Mouse (Mus musculus) G1E (cell line): ENCODE data around the gene Orc1. TPM values are rescaled to one million over a fixed set of nuclear protein-coding genes. Genes with fewer than 3 reads are reported as not detected.
A peak's percentile ranks its signal among the peaks of the same experiment; 100 is the strongest.

Experiments
- ATAC-seq: 2 replicates; pipeline ENCODE4 v1.8.0; 2016; ENCODE audit warnings: mild to moderate bottlenecking; ENCODE audit not compliant: insufficient number of reproducible peaks, poor library complexity, low FRiP score, severe bottlenecking; ENCODE audit errors: extremely low read depth
- DNase-seq: peaks from one replicate; pipeline ENCODE4 v3.0.0; 2012; ENCODE audit warnings: low spot score
- H3K27me3 ChIP-seq: 2 replicates; pipeline ENCODE4 v1.6.1; 2012; ENCODE audit warnings: mild to moderate bottlenecking, low read length, inconsistent platforms; ENCODE audit not compliant: insufficient read depth
- H3K36me3 ChIP-seq: replicated peaks from 2 replicates; pipeline ENCODE3; 2012; ENCODE audit warnings: mild to moderate bottlenecking, inconsistent platforms
- H3K4me1 ChIP-seq: 2 replicates; pipeline ENCODE4 v1.6.1; 2012; ENCODE audit warnings: low read depth, low read length, inconsistent platforms, mixed read lengths; ENCODE audit not compliant: insufficient read depth
- H3K4me3 ChIP-seq: 2 replicates; pipeline ENCODE4 v1.5.1; 2012; ENCODE audit warnings: low read depth, mild to moderate bottlenecking, inconsistent platforms, low read length, moderate library complexity, mixed read lengths
- H3K9me3 ChIP-seq: replicated peaks from 2 replicates; pipeline ENCODE4 v1.6.1; 2012; ENCODE audit warnings: inconsistent platforms
- CTCF ChIP-seq: IDR thresholded peaks from 2 replicates; pipeline ENCODE4 v1.5.1; 2012; ENCODE audit warnings: low read depth, low read length, inconsistent platforms, mixed read lengths
- GATA1 ChIP-seq: IDR thresholded peaks from 2 replicates; pipeline ENCODE4 v1.6.1; 2012; ENCODE audit warnings: borderline replicate concordance, low read length, inconsistent platforms, mixed read lengths
- GATA2 ChIP-seq: IDR thresholded peaks from 2 replicates; pipeline ENCODE4 v1.6.1; 2012; ENCODE audit warnings: low read depth, low read length, inconsistent platforms, borderline replicate concordance
- POLR2AphosphoS5 ChIP-seq: IDR thresholded peaks from 2 replicates; pipeline ENCODE4 v1.6.1; 2012; ENCODE audit warnings: low read depth, low read length, inconsistent platforms; ENCODE audit not compliant: insufficient replicate concordance
- TAL1 ChIP-seq: conservative IDR thresholded peaks from 2 replicates; pipeline ENCODE4 v1.6.1; 2012; ENCODE audit warnings: low read depth, low read length, inconsistent platforms, mixed read lengths
- polyA plus RNA-seq: library from polyadenylated mRNA; stranded (reverse); fragments of >175 nt; gene quantifications from 2 replicates; pipeline ENCODE4 v1.2.3, GENCODE M21; 2012
- total RNA-seq, 2 experiments: library from RNA; stranded (forward) in 1 of 2; stranded (reverse) in 1 of 2; fragments of 200-1000 nt in 1 of 2; fragments of >200 nt in 1 of 2; fragmentation: Nextera tagmentation in 1 of 2; gene quantifications; 2 replicates each; pipeline ENCODE4 v1.2.3; 2014 to 2017

The Orc1 gene
- 24.0 and 26.7 TPM in 2 replicates for total RNA-seq (2014; fragmentation: Nextera tagmentation)
- 21.3 and 22.9 TPM in 2 replicates for total RNA-seq (2017)
- polyA plus RNA-seq: 24.3 and 24.7 TPM in 2 replicates

DNA sequence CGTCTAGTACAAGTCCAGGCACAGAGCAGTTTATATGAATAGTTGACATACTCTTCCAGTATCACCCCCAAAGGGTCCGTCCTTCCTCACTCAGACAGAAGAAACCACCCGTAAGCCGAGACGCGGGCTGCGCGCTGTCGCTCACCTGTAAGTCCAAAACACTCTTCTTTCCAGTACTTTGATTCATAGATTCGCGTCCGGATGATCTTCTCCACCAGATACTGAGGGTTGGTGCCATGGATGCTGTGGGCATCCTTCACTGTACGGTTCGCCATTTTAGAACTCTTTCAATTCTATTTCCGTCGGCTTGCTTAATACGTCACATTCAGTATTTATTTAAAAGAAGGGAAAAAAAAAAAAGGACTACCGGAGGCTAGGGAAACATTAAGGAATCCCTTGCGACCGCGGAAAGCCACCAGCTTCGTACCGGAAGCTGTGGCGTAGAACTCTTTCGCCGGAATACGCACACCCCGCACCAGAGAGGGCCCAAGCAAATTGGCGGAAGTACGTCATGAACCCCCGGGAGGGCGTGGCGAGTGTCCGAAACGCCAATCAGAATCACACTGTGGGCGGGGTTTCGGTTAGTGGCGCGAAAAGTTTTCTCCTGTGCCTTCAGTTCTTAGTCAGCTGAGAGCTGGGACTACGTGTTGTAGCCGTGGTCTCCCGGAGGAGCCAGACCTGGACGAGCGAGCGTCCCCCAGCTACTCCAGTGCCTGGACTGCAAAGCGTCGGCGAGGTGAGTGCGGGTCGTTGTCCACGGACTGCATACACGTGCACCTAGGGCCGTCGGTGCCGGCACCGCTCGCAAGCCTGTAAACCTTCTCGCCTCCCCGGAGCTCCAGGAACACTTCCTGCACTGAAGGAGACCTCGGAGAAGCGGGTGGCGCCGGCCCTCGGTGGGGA, at the start of gene Orc1, which contains the start of gene Prpf38a:
Gene Orc1 (plus strand): TSS at position 584 of the 903 bp plus-strand sequence.
Gene Prpf38a (minus strand): TSS at position 497 of the 903 bp plus-strand sequence.
- TF ChIP-seq POLR2AphosphoS5: 0 out of 2 replicates have a peak, but pooled peaks have one; percentile 45
- no peak for TF ChIP-seq GATA1
- TF ChIP-seq CTCF: no peak
- no peak for TF ChIP-seq GATA2
- TF ChIP-seq TAL1: no peak
- Histone ChIP-seq H3K36me3 (peaks cover 35% of the 10 kb centered on the region), H3K27me3 (no peaks in the 10 kb centered on the region), H3K4me3 (peak within 1 kb of the TSS; percentile 96), H3K9me3 (no peaks in the 10 kb centered on the region), H3K4me1 (peaks cover 22% of the 10 kb centered on the region)
- ATAC-seq (peak; percentile 96), DNase-seq (peak; percentile 87)

DNA sequence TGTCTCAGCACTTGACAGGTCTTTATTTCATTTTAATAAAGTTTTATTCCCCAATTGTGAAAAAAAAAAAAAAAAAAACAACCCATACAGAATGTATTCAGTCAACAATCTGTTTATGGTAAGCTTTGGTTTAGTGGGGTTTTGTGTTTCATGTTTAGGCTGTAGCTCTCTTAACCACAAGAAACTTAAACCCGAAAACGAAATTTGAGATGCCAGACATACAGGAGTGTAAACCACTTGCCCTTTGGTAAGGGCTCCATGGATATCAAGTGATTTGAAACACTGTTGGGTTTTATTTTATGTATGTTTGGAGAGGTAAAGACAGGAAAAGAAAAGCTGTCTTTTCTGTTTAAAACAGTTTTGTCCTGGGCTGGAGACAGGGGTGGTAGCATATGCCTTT, 39.5 kb upstream of the Orc1 start:
- H3K4me3 ChIP-seq: no peak overlapping the region
- ATAC-seq: no peak
- DNase-seq: no peak
- no peaks in the 10 kb centered on the region for H3K9me3 ChIP-seq
- peaks cover 39% of the 10 kb centered on the region for H3K36me3 ChIP-seq
- TF ChIP-seq TAL1: no peak
- TF ChIP-seq POLR2AphosphoS5: no peak
- TF ChIP-seq CTCF: no peak
- TF ChIP-seq GATA1: no peak
- TF ChIP-seq GATA2: no peak
- H3K4me1 ChIP-seq: no peaks in the 10 kb centered on the region; the same call in 1 of the 2 replicates
- H3K27me3 ChIP-seq: no peaks in the 10 kb centered on the region

DNA sequence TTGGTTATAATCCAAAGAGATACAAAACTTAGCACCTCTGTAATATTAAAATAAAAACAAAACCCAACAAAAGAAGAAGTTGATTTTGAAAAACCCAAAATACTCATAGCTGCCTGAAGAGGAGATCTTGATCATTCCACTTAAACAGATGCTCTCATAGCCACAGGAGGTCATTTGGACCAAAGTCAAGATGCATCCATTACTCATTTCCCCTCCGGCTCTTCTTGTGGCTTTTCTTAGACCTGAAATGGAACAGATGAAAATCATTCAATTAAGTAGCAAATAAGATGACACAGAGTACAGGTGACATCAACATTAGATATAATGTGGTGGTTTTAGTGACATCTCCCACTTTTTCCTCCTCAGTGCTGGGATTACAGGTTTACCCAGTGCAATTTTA, 14.2 kb upstream of the Orc1 start:
- no peak for ATAC-seq
- TF ChIP-seq GATA1 (no peak), TAL1 (no peak), GATA2 (no peak), CTCF (no peak), POLR2AphosphoS5 (no peak)
- H3K36me3 ChIP-seq: peaks cover 96% of the 10 kb centered on the region

DNA sequence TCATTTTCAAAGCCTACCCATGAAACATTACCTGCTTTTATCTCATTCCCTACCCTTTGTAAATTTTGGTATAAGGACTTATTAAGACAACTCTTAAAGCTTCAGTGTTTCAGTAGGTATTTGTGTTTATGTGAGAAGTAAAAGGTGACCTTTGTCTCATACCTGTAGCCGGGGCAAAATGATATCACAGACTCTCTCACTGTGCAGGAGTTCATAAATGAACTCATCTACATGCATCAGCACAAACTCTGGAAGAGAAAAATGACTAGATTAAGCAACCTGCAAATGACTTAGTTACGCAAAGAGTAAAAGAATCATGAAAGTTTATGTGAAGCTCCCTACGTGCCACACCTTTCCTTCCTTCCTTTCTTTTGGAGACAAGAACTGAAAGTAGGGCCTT, 6.6 kb upstream of the Orc1 start:
- H3K9me3 ChIP-seq: no peaks in the 10 kb centered on the region
- no peak overlapping the region for H3K4me3 ChIP-seq
- TF ChIP-seq GATA2 (no peak), CTCF (no peak), TAL1 (no peak), GATA1 (no peak), POLR2AphosphoS5 (no peak)
- no peaks in the 10 kb centered on the region for H3K27me3 ChIP-seq
- no peak for DNase-seq
- H3K4me1 ChIP-seq: peaks cover 12% of the 10 kb centered on the region
- peaks cover 80% of the 10 kb centered on the region for H3K36me3 ChIP-seq
- no peak for ATAC-seq

More for the DNA sequence above, 14.2 kb upstream of the Orc1 start:
- Histone ChIP-seq H3K4me3 (no peak overlapping the region), H3K4me1 (no peaks in the 10 kb centered on the region; the same call in 1 of the 2 replicates), H3K27me3 (no peaks in the 10 kb centered on the region), H3K9me3 (no peaks in the 10 kb centered on the region)
- DNase-seq: no peak

DNA sequence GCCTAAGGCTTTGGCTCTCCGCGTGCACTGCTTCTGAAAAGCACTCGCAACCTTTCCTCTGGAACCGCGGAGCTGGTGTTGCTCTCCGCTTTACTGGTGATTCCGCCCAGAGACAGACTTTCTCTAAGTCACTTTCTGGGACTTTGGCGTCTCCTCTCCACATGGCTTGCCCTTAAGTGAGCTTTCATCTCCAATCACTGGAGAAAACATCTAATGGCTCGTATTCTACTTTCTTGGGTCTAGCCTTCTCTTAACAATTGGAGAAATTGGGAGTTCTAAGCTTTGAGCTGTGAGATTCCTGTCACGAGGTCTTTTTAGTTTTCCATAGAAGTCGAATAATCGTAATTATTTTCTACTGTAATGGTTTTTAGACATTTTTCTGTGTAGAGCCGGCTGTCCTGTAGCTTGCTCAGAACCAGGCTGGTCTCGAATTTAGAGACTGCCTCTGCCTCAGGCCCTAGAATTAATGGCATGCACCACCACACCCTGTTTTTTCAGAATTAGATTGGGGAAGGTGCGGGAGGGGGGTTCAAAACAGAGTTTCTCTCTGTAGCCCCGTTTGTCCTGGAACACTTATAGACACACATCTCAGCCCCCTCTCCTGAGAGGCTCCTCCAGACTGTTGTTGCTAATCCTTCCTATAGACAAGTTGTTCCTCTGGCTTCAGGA, 654 bp downstream of the Orc1 start:
- Histone ChIP-seq H3K9me3 (no peaks in the 10 kb centered on the region), H3K4me1 (peaks cover 22% of the 10 kb centered on the region), H3K27me3 (no peaks in the 10 kb centered on the region), H3K36me3 (peaks cover 32% of the 10 kb centered on the region), H3K4me3 (peak overlapping the region; percentile 96)
- DNase-seq: no peak
- TF ChIP-seq CTCF (no peak), POLR2AphosphoS5 (no peak), GATA2 (no peak), TAL1 (no peak), GATA1 (no peak)
- ATAC-seq: no peak

DNA sequence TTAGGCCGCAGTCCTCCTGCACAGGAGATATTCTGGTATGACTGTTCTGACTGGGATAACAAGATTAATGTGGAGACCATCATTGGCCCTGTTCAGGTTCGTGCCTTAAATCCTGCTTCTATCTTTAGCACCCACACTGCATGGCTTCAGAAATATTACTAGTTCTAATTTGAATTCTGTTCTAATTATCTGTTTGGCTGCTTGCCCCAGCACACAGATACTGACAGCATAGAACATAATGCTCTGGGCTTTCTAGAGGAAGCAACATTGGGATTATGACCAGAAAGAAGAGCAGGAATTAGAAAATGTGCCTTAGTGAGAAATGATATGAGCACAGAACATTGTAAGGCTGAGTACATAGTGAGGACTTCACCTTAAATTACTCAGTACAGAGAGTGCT, 14.2 kb downstream of the Orc1 start:
- TF ChIP-seq CTCF: no peak
- TF ChIP-seq POLR2AphosphoS5: no peak
- no peak for TF ChIP-seq GATA1
- TF ChIP-seq GATA2: no peak
- TF ChIP-seq TAL1: no peak
- Histone ChIP-seq H3K4me1 (peaks cover 16% of the 10 kb centered on the region), H3K4me3 (no peak overlapping the region), H3K9me3 (no peaks in the 10 kb centered on the region), H3K36me3 (peaks cover 92% of the 10 kb centered on the region), H3K27me3 (no peaks in the 10 kb centered on the region)
- ATAC-seq: no peak
- DNase-seq: no peak
